Mouse (Mus musculus) mouse embryonic stem cell (cell line): ENCODE data around the gene Ppm1g.

Experiments
- in situ Hi-C, 2 experiments: fragments of 300-500 bp; cut with MboI; formaldehyde crosslinking; loops; 1 replicate in 1 of 2; 3 replicates in 1 of 2; pipeline ENCODE4 v1.14.3; 2019 to 2020; ENCODE audit warnings: low sequenced_read_pairs in 2 of 2, low pct_unique_long_range_greater_than_20kb in 1 of 2, mixed read lengths in 1 of 2; ENCODE audit not compliant: unreplicated experiment in 1 of 2

Gene Ppm1g

GRCm38 (mm10) chr5:31220448-31221303 is at the start of gene Ppm1g:
Ppm1g (minus strand) TSS chr5:31220687.
- in situ Hi-C loops: no loop called here

DNA sequence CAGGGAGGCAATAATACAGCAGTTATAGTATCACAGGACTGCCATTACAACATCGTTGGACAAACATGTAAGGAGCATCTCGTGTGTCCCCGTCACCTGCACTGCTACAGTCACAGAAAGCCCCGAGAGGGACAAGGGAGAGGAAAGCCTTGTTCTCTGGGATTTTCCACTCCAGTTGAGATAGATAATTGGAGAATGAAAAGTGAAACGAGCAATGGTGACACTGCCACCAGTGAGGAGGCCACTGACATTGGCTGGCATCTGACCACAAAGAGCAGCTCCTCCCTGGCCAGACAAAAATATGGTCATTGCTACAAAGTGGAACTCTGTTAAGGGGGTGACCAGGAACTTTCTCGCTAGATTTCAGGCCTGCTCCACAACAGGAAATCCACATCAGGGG is 47.2 kb upstream of the Ppm1g start:
- in situ Hi-C loops: no loop called here

- in situ Hi-C loops: no loop called here
Measured at GRCm38 (mm10) chr5:31266101-31266500, 45.6 kb upstream of the Ppm1g start.

DNA sequence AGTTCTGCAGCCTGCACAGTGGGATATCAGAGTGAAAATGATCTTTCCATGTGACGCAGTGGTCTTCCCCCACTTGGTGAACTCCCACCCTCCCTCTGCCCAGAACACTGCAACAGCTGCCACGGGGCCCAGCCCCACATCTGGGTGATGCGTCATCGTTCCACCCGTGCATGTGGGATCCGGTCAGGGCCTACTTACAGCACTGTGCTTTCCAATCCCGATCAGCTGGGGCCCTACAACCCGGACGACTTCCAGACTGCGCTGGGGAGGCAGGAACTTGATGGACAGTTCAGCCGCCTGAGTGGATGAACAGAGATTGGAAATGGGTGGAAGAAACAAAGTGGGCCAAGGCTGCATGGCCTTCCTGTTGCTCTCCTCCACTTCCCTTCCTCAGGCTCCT is 37.1 kb upstream of the Ppm1g start:
- in situ Hi-C loops: no loop called here

- in situ Hi-C loops: no loop called here
Measured at GRCm38 (mm10) chr5:31255971-31256370, 35.5 kb upstream of the Ppm1g start.

DNA sequence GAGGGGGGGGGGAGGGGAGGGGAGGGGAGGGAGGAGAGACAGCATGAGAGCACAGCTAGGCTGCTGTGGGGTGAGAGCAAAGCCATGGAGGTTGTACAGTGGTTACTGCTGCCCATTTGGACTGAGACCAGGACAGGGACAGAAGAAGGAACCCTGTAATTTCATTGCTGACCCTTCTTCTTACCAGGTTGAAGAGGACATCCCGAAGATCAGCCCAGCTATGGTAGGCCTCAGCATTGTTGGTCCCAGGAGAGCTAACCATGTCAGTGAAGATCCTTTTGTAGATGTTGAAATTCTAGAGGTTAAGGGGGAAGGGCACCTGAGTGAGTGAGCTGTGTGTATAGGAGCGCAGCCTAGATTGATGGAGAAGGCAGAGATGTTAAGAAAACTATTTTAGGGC is 34.9 kb upstream of the Ppm1g start:
- in situ Hi-C loops: no loop called here

- in situ Hi-C loops: no loop called here
Measured at GRCm38 (mm10) chr5:31254901-31255300, 34.4 kb upstream of the Ppm1g start.

DNA sequence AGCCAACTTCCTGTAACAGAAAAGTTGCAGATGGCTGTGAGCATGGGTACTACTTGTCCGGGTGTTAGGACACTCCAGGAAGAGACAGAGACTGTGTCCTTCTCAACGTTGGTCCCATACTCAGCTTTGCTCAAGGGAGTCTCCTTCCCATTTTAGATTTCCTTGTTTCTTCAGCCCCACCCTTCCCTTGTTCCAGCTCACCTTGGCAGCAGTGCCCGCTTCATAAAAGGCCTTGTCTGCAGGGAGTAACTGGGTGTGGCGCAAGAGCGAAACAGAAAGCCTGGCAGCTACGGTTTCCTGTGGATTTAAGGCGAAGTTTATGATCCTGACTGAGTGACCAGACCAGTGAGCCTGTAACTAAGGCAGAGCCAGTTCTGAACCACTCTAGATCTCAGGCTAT is 34.0 kb upstream of the Ppm1g start:
- in situ Hi-C loops: no loop called here

DNA sequence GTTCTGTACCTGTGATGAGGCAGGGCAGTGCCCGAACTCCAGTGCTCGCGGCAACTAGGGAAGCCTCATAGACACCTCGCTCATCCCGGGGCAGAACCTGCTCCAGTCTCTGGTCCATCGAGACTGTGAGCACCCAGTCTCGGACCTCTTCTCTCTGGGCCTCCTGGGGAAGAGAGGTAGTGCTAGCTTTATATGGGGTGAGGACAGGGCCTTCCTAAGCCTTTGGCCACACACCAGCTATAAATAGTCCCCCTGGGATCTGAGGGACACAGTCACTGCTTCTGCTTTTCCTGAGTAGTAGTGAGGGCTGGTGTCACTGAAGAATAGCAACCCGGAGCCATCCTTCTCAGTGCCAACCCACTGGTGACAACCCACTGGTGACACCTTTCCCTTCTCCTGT is 33.3 kb upstream of the Ppm1g start:
- in situ Hi-C loops: no loop called here

DNA sequence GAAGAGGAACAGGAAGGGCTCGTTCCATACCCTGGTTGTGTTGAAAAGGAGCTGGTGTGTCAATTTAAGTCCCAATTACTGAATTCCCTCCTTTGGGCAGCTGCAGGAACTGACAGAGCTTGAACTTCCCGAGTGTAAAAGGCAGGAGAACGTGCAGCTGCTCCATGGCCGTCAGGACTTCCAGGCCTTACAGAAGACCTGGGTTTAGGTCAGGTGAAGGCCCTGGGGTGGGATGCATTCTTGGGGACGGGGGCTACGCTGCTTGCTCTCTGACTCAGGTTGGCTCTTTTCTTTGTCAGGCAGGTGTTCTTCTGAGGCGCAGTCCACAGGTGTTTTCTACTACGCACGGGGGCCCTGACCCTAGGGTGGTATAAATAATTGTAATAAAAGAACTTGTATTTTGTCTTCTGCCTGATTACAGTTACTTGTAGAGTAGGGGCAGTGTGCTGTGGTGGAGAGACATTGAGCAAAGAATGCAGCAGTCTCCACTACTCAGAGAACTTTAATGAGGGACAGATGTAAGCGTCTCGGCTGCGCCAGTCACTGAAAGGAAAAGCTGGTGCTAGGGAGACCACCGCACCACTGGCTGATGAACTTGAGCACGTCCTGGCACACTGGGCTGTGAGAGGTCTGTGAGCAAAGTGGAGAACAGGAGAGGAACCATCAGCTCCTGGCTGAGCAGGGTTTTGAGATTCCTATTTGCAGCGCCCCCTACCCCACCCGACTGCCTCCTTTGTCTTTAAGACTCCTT is 32.5 kb upstream of the Ppm1g start:
- in situ Hi-C loops: no loop called here

GRCm38 (mm10) chr5:31252151-31252550 is 31.7 kb upstream of the Ppm1g start:
- in situ Hi-C loops: no loop called here

DNA sequence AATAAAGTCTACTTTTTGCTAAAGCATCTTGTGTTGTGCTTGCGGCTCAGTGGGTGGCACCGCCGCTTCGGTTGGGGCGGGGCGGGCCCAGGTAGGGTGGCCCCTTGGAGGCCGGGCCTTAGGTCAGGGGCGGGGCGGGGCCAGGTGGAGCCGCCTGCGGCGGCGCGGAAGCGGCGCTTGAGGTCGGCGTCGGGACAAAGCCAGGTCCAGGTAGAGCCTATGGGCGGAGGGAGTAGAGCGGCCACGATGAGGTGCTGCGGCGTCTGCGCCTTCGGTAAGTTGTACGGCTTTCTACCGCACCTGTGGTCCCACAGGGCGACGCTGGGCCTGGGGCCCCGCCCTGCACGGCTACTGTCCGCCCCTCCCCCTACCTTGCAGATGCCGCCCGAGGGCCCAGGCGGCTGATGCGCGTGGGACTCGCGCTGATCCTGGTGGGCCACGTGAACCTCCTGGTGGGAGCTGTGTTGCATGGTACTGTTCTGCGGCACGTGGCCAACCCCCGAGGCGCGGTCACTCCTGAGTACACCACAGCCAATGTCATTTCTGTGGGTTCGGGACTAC is 31.1 kb upstream of the Ppm1g start, which contains the start of gene Krtcap3:
TSS of gene Krtcap3 (plus strand) at position 151 of the 561 bp plus-strand sequence.
- in situ Hi-C loops: no loop called here

DNA sequence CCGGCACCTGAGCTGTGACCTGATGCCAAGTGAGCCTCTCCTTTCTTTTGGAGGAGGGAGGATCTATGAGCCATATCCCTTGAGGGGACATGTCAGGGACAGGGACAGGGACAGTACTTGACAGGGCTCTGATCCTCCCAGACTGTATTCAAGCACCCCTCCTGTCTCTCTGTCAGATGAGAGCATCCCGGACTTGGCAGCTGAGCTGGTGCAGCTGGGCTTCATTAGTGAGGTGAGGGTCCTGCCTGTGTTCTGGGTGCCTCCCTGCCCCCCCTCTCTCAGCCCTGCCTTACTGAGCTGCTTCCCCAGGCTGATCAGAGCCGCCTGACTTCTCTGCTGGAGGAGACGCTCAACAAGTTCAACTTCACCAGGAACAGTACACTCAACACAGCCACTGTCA is 30.2 kb upstream of the Ppm1g start:
- in situ Hi-C loops: no loop called here

DNA sequence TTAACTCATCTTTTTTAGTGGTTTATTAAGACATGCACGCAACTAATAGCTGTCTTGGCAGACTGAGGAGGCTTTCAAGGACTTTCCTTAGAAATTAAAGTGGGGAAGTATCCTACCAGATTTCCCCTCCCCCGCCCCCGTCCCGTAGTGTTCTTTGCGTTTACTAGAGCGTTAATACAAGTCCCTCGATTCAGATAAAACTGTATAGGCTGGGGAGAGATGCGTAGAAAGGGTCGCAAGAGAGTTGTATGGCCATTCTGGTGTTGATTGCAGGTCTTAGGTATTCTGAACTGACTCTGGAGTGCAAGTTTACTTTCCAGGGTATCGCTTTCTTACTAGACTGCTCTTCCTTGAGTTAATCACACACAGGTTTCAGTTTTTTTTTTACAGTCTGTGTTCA is 21.7 kb upstream of the Ppm1g start:
- in situ Hi-C loops: no loop called here

GRCm38 (mm10) chr5:31241522-31242034 is 21.1 kb upstream of the Ppm1g start:
- in situ Hi-C loops: no loop called here

DNA sequence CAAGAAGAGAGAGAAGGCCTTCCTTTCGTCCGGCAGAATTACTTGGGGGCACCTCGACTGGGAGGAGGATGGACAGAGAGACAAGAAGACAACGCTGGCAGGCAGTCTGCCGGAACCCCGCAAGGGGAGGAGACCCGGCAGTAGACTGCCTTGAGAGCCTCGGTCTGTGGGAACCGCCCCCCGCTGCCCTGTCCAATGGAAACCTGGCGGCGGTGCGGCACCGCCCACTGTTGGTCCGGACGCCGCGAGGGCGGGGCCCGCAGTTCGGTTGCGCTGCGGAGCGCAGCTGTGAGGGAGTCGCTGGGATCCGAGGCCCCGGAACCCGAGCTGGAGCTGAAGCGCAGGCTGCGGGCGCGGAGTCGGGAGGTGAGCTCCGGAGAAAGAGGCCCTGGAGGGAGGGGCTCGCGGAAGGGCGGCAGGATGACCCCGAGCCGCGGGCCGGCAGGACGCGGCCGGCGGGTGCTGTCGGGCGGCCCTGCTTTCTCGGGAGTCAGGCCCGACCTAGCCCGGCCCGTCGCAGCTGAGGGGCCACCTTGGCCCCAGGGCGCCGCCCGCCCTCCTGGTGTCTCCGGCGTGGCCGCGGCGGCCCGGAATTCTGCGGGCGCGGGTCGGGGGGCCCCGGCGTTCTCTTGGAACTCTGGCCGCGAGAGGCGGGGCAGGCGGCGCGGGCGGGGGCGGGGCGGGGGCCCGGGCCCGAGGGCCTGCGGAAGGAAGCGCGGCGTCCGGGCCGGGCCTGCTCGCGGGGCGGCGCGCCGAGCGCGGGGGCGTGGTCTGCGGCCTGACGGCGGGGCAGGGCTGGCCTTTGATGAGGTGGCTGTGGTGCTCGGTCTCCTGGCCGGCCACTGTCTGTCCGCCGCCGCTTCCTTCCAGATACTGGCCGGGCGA is 20.4 kb upstream of the Ppm1g start, which contains the start of the genes Nrbp1 and Gm9970:
TSS of gene Nrbp1 (plus strand) at position 228 of the 885 bp plus-strand sequence.
TSS of gene Gm9970 (minus strand) at position 596 of the 885 bp plus-strand sequence.
- in situ Hi-C loops: no loop called here

DNA sequence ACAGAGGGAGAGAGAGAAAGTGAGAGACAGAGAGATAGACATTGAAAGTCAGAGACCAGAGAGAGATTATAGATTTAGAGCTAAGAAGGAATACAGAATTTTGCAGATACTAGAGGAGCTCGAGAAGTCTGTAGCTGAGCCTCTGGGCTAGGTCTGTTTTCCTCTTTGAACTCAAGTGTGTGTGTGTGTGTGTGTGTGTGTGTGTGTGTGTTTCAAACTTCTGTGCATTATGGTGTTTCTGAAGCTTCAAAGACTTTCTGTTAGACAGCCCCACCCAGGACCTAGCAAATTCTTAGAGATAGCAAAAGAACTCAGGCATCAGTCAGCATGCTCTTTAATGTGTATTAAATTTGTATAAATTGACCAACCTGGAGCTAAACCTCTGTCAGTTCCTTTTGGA is 6.2 kb upstream of the Ppm1g start:
- in situ Hi-C loops: no loop called here

DNA sequence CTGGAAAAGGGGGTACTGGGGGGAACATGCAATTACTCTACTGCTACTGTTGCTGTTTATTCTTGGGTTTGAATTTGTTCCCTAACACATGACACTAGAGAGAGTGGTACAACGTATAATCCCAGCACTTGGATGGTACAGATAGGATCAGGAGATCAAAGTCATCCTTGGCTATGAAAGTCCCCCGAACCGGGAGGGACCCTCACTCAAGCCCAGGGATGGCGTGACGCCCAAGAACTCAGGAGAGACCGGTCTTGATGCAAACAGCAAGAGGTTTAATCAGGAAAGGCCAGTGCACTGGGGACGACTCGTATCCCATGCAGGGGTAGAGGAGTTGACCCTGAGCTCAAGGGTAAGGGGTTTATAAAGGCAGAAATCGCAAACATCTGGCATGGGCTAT is 2.2 kb upstream of the Ppm1g start:
- in situ Hi-C loops: no loop called here
